Mouse (Mus musculus): ENCODE results near the gene Cdhr2.

Cdhr2 gene

DNA sequence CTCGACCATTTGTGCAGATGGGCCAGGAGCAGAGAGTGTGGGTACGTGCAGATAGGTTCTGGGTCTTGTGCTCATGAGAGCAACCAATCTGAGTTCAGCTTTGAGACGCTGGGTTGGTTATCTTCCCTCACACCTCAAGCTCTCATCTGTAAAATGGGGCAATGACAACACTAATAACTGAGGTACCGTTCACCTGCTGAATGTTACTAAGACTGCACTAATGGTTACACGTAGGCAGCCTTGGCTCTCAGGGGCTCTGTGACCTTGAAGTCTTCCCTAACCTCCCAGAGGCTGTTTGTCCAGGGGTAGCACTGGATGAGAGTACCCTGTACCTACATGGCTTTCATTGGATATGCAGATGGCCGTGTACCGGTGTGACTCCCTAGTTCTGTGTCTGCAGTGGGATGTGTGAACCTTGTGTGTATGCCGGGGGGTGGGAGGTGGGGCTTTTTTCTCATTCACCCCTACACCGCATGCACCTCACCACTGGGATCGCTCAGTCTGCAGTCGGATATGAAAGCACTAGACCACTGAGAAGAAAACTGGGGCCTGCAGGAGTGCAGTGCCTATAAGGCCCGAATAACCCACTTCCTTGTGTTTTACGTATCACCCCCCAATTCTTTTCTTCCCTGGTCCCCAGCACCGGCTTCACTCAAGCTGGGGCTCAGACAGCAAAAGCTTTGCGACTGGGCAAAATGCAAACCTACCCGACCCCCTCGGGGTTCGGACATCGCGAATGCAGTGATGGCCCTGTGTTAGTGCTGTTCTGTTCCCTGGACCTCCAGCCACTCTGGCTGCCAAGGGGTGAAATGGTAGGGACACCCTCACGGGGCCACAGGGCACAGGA is 8.3 kb upstream of the Cdhr2 start:
- DNase-seq (ENCODE audit: low spot score in 2 of 2) = no peak

DNA sequence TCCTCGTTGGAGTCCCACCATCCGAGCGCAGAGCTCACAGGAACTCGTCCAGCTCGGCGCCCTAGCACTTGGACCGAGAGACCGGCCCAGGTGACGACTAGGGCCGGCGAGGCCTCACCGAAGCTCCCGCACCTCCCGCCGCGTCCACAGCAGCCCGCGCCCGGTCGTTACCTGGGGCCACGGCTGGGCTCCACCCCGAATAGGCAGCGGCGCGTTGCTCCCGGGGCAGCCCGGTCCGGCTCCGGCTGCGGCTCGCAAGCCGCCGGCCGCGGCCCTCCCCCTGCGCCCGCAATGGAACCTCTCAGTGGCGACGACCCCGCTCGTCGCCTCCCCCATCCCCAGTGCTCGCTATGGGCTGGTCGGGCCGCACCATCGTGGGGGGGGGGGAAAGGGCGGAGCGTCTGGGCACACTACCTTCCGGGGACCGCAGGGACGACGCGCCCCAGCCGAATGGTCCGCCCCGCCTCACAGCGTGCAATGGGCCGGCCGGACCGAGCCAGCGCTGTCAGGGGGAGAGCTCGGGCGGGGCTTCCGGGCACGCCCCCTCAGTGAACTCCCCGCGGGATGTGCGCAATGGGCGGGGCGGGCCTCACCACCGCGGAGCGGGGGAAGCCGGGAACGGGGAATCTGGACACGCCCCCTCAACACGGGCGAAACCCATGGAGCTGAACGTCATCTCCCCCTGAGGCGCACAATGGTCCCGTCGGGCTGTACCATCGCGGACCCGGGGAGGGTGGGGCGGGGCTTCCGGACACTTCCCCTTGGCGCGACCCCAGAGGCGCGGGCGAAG is 7.5 kb upstream of the Cdhr2 start, which contains the start of gene Rnf44:
Gene Rnf44 (minus strand): TSS at position 350 of the 790 bp plus-strand sequence.
- DNase-seq (ENCODE audit: low spot score in 2 of 2) = peak; percentile 94 to 99

DNA sequence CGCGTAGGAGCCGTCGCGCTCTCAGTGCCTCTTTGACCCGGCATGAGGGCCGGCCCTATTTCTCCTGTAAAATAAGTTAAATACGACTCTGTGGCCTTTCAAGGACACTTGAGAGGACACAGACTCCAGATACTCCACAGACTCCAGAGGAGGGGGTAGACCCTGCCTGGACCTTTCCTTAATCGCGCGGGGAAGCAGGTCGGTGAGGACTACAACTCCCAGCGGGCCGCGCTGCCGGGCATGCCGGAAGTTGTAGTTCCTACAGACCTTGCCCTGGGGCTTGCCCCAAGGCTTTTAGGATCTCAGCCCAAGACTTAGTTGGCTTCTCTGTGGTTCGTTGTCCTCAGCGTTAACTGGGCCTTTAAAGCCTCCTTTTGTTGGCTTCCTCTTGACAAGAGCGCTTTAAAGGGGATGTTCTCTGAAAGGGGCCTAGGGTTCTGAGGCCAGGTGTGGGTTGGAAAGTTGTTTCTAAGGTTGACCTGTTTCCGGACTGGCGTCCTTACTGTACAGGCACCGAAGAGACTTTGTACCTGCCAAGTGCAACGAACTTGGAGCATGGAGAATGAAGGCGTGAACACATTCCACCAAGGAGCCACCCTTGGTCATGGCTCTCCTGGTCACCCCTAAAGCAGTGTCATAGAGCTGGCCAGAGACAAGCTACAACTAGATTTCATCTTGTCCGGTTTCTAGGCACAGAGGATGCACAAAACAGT is 6.8 kb upstream of the Cdhr2 start:
- DNase-seq (ENCODE audit: low spot score in 2 of 2) = peak in 1 of 2 experiments; percentile 83

DNA sequence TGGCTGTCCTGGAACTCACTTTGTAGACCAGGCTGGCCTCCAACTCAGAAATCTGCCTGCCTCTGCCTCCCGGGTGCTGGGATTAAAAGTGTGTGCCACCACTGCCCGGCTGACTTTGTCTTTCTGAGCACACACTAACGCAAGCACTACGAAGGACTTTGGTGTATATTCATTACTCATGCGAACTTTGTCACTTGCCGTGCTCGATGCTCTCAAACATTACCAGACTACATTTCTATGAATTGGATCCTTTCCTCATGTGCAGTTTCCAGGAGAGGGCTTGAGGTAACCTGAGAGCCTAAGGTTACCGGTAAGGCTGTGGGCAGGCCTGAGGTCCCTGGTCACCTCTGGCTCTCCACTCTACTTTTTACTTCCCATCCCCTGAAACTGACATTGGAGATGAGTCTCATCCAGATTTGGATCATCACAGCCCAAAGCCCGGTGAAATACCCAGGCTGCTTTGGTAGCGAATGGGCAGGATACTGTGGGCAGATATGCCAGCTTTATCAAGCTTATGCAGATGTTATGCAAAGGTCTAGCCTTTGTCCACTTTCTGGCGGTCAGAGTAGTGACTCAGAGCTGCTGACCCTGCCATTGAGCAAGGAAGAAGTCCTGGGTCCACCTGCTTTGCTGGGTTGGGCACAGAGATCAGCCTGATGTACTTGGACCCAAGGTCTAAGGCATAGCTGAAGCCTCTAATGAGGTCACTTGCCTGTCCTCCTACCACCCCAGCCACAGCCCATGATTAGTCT is 5.6 kb upstream of the Cdhr2 start:
- DNase-seq (ENCODE audit: low spot score in 2 of 2) = no peak

DNA sequence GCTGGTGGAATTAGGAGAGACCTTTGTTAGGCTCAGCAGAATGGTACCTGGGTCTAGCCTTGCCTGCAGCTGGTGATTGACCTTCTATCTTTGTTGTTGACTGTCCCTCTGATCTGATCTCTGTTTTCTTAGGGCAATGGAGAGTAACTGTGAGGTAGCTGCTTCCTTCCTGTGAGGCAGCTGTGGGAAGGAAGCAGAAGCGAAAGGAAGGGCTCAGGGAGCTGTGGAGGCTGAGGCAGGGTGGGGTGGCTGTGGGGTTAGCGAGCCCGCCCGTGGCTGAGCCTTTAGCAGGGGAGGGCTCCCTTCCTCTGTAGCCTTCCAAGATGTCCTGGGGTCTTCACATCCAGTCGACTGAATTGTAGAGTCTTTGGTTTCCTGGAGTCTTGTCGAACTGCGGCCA is 1.2 kb downstream of the Cdhr2 start:
- no peak for DNase-seq (ENCODE audit: low spot score in 2 of 2)

DNA sequence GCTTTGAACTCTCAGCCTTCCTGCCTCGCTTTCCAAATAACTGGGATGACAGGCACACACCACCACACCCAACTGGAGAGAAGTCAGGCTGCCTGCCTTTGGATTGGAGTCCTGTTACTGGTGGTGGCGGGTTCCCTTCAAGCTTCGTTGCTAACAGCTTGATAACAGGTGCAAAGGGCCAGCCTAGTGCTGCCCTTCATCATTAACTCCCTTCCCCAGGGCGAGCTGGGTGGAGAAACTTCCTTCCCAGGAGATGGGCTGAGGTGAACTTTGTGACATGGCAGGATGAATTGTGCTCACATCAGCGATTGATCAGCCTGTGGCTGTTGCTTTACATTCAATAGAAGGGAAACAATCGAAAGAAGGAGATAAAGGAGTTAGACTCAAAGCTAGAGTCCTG is 3.6 kb downstream of the Cdhr2 start:
- DNase-seq (ENCODE audit: low spot score in 2 of 2) = no peak

DNA sequence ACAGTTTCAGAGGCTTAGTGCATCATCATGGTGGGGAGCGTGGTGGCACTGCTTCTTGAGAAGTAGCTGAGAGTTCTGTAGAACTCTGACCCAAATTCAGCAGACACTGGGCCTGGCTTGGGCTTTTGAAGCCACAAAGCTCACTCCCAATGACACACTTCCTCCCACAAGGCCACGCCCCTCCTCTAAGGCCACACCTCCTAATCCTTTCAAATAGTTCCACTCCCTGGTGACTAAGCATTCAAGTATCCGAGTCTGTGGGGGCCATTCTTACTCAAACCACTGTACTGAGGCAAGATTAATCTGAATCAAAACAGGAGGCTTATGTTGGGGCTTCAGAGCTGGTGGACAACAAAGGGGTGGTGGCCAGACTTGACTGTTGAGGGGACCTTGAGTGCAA is 9.6 kb downstream of the Cdhr2 start:
- no peak for DNase-seq (ENCODE audit: low spot score in 2 of 2)

DNA sequence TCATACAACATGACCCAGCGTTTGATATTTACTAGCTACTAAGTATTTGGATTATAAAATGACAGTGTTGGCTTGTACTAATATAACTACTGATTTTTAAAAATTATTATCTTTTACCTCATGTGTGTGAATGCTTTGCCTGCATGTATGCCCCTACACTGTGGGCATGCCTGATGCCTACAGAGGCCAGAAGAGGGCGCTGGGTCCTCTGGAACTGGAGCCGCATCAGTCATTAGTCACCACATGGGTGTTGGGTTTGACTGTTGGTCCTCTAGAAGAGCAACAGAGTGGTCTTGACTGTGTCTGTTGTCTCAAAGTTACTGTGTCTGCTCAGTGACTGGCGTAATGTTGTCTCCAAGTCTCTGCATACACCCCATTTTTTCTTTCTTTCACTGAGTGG is 13.1 kb downstream of the Cdhr2 start:
- no peak for DNase-seq (ENCODE audit: low spot score in 2 of 2)

DNA sequence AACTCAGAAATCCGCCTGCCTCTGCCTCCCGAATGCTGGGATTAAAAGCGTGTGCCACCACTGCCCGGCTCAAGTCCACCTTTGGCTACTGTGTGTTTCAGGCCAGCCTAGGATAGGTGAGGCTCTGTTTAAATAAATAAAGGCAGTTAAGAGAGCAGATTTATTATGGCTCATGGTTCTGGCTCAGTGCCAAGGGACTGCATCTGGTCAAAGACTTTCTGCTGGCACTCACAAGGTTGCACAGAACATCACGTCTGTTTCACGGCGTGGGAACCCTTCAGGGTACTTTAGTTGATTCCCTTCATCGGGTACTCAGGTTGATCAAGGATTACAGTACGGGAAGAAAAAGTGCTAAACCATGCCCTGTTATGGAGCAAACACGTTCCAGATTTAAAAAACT is 13.7 kb downstream of the Cdhr2 start:
- DNase-seq (ENCODE audit: low spot score in 2 of 2) = no peak

DNA sequence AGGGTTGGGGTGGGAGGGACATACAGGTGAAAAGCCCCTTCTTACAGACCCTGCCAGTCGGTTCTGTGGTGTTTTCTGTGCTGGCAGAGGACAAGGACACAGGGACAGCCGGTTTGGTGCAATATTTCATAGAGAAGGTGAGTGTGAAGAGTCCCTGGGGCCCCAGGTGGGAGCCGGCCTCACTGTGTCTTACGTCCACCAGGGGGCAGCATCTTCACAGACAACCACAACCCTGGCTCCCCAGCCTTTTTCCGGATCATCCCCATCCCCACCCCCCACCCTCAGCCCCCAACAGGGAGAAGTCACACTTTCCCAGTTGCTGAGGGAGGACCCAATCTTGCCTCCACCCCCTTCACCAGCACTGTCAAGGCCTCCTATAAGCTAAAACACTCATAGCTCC is 15.7 kb downstream of the Cdhr2 start:
- DNase-seq (ENCODE audit: low spot score in 2 of 2) = peak in 1 of 2 experiments; percentile 34

DNA sequence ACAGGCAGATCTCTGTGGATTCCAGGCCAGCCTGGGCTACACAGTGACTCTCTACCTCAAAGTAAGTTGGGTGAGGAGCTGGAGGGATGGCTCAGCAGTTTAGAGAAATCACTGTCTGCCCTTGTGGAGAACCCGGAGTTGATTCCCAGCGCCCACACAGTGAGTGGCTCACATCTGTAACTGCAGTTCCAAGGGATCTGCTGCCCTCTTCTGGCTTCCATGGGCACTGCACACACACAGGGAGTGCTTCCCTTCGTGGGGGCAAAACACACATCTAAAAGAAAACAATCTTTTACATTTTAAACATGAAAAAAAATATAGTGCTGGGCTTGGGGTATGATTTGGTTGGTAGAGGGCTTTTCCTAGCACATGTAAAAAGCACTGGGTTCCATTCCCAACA is 21.9 kb downstream of the Cdhr2 start:
- no peak for DNase-seq (ENCODE audit: low spot score in 2 of 2)

DNA sequence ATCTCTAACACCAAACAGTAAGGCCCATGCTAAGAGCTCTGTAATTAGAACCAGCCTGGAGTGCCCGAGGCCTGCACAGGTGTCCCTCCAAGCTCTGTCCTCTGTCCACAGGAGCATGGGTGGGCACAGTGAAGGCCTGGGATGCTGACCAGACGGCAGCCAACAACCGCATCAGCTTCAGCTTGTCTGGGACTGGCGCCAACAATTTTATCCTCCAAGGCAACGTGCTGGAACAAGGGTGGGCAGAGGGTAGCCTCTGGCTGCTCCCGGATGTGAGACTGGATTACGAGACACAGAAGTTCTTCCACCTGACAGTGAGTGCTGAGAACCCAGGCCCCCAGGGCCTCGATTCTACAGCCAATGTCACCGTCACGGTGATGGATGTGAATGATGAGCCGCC is 24.9 kb downstream of the Cdhr2 start:
- no peak for DNase-seq (ENCODE audit: low spot score in 2 of 2)

DNA sequence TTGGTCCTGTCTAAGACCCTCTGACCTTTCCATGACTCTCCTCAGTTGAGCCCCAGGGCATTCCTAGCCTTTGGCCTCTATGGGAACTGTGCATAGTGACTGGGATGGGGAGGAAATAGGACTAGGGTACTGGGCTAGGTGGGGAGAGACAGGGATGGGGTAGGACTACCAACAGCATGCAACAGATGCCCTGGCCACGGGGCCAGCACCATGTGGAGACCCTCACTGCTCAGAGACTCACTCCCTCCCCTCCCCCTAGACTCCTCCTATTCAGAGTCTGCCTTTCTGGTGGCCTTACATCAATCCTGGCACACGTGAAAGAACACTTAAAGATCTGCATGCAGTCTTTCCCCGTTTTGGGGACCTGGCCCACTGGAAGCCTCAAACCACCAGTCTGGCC is 35.7 kb downstream of the Cdhr2 start:
- no peak for DNase-seq (ENCODE audit: low spot score in 2 of 2)

DNA sequence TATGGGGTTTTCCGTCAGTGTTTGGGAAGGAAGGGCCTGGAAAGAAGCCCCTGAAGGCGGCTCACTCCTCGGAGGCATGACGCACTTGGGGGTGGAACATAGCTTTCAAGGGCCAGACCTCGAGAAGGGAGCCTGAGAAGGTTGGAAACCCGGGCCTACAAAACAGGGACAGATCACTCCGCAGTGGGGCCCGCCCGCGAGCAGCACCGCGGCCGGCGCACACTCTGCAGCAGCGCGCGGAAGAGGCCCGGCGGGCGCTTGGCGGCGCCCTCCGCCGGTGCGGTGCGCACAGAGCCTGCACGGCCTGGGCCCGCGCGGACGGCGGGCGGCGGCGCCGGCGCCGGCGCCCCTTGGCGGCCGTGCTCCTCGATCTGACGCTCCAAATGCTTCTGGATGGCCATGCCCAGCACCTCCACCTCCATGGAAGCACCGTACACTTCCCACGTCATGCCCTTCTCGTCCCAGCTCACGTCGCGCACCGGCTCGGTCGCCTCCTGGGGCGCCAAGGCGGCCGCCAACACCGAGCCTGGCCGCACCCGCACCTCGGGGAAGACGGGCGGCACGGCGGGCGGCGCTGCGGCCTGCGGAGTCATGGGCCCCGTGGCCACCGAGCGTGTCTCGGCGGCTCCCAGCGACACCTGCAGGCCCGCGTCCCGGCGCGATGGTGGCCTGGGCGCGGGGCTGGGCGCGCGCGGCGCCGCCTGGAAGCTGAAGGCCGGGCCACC is 36.4 kb downstream of the Cdhr2 start:
- DNase-seq (ENCODE audit: low spot score in 2 of 2) = peak; percentile 11 to 27

DNA sequence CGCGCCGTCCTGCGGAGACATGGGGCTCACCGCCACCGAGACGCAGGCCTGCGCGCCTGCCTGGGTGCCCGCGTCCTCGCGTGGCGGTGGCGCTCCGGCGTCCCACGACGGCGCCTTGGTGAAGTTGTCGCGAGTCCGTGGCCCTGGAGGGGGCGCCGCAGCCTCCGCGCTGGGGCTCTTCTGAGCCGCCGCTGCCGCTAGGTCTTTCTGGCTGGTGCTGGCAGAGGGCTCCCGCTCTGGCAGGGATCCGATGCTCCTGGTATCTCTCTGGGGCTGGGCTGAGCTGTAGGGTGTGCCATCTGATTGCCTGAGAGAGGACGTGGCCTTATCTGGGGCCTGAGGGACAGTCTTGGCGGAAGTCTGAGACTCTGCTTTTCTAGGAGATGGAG is 36.9 kb downstream of the Cdhr2 start:
- DNase-seq (ENCODE audit: low spot score in 2 of 2) = no peak

DNA sequence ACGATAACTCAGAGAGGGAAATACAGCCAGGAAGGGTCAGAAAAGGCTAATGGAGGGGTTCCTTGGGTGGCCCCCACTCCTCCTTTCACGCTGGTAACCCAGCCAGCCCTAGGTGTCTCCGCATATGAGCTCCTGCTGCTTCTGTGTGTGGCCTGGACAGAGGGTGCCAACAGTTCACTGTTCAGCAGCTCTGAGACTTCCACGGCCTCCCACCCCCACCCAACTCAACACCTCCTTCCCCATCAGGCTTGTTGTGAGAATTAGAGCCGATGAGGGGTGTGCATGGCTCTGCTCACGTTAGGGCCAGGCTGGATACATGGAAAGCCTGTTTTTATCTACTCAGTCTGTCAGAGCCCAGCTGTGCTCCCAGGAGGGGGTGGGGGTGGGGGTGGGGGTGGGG is 44.8 kb downstream of the Cdhr2 start:
- DNase-seq (ENCODE audit: low spot score in 2 of 2) = no peak

DNA sequence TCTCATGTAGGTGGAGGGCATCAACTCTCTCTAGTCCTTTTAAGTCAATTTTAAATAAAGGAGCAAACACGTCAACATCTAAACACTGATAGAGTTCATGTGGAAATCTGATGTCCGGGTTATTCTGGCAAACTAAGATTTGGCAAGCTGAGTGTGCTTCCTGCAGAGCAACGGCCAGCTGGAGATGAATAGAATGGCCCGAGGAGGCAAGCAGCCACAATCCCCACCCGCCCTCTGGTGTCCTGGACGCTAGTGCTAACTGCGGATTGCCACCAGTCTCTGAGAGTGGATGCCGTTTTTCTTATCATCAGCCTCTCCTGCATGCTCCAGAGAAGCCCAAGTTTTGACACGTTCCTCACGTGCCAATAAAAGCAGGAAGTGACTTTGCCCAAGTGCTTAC is 45.6 kb downstream of the Cdhr2 start:
- no peak for DNase-seq (ENCODE audit: low spot score in 2 of 2)

DNA sequence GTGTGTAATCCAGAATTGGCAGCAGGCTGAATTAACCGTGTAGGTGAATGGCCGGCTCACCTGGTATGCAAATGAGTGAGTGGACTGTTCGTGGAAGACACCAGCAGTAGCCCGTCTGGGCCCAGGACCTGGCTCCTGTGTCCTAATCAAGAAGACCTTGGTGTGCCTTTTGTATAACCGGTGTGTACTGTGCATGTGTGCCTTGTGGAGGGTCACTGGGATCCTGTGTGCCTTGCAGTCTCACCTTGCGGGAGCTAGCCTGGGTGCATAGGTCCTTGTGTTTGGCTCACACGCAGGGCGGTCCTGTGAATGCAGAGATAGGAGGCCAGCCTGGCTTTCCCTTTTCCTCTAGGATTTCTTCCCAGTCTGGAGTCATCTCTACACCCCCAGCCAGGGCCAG is 46.9 kb downstream of the Cdhr2 start:
- DNase-seq (ENCODE audit: low spot score in 2 of 2) = no peak

DNA sequence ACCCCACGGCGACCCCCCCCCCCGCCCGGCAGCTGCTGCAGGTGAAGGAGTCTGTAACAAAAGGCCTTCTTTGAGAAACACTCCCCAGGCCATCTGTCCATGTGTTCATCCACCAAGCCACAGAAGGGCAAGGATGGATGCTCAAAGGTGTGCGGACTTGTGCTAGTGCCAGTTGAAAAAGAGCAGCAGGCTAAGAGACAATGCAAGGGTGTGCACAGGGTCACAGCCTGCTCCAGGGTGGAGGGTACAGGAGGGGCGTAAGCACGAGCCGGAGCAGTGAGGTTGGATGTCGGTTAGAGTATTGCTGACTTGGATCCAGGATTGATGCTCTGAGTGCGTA is 47.4 kb downstream of the Cdhr2 start:
- DNase-seq (ENCODE audit: low spot score in 2 of 2) = no peak

DNA sequence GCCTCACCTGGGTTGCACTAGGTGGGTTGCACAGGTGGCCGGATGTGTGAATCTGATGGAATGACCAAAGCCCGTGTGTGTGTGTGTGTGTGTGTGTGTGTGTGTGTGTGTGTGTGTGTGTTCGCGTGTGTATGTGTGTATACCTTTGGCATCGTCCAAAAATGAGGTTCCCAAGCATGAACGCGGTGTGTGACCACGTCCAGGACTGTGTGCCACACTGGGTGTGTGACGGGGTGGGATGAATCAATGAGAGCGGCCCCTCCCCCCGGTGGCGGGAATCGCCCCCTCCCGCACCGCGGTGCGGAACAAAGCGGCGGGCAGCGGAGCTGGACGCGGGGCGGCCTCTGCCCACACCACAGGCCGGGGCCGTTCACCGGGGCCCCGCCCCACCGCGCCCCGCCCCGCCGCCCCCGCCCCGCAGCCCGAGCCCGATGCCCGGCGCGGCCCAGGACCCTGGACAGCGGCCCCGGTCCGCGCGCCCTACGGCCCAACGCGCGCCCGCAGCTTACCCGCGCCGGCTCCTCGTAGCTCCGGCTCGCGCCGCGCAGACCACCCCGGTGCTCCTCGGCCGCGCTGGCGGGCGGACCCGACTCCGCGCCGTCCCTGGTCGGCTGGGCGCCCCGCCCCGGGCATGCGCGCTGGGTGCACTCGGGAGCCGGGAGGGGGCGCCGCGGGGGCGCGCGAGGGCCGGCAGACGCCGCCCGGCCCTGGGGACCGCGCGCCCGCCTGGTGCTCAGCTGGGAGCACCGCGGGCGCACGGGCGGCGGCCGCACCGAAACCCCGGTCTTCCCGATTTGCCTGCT is 48.0 kb downstream of the Cdhr2 start:
- no peak for DNase-seq (ENCODE audit: low spot score in 2 of 2)

Data from urinary bladder, adult 18-20 months (tissue).